Mouse (Mus musculus): Measurements from ENCODE around the gene Zfyve28.

Zfyve28 gene

DNA sequence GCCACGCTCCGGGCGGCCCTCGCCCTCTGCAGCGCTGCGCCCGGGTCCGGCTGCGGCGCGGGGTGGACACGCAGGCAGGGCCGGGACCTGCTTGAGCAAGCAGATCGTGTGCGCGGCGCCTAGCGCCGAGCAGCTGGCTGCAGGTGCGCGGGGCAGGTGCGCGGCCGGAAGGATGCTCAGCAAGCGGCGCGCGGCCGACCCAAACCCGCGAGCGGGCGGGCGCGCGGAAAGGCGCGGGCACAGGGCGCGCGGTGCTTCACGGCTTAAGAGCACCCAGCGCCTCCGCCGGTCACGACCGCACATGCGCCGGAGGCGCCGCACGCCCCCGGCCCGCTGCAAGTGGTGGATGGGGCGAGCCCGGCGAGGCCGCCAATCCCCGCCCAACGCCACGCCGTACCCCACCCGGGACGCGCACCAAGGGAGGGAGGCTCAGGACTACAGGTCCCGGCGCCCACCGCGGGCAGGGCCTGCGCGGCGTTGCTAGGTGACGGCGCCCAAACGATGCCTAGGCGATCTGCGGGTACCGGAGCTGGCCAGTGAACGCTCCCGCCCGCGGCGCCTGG is at the start of gene Zfyve28, which contains the start of gene Cfap99:
Gene Zfyve28, minus strand, starts transcription at position 296 of the 563 bp plus-strand sequence.
Gene Cfap99, plus strand, starts transcription at position 447 of the 563 bp plus-strand sequence.
- DNase-seq (ENCODE audit: low spot score): peak; percentile 84

DNA sequence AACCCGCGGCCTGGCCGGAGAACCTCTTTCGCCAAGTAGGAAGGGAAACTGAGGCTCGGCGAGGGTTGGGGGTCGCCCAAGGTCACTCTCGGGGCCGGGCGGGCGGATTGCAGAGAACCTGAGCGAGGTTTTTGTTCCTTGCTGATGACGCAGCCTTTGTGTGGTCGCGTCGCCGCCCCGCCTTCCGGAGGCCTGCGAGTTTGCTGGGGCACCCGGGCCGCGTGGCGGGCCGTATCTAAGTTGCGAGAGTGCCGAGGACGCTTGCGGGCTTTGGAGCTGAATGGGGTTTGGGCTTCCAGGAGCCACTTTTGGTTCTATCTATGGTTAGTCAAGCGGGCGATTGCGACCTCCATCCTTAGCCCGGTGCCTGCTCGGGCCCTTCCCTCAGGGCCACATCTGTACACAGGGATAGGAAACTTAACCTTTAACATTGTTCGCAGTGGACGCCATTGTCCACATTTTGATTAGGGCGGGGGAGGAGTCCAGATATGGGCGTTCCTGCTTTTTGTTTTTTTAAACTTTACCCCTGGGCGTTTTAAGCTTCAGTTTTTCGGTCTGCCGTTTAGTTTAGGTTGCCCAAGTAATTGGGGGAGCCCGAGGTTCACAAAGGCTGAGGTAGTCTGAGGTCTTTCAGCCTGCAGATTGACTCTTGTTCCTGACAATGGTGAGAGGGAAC is 48.7 kb upstream of the Zfyve28 start:
- DNase-seq (ENCODE audit: low spot score): peak; percentile 76

DNA sequence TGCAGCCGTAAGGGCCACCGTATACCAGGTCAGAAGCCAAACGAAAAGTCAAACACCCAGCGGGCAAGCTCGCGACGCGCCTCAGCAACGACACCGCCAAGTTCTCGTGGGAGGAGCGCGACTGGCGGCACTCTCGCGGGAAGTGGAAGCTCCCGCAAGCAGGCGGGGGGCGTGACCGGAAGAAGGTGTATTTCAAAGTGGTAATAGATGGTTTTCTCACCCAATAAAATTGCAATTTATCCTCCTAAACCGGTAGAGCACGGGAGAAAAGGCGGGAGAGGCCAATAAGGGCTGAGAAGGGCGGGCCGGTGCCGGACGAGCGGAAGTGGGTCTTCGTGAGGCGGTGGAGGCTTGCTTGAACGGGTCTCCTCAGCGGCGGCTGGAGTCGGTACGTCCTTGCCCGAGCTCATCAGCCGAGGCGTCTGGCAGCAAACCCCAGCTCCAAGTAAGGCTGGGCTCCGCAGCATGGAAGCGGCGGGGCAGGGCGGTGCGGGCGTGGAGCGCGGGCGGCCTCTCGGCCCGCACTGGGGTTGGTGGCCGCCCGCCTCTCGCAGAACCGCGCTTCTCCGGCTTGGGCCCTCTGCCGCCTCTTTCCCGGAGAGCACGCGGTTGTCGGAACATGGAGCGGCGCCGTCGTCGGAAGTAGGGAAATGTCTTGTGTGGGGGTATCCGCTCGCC is 48.0 kb upstream of the Zfyve28 start, which contains the start of gene Rnf4:
Gene Rnf4, plus strand, starts transcription at position 193 of the 678 bp plus-strand sequence.
- peak; percentile 99 for DNase-seq (ENCODE audit: low spot score)

DNA sequence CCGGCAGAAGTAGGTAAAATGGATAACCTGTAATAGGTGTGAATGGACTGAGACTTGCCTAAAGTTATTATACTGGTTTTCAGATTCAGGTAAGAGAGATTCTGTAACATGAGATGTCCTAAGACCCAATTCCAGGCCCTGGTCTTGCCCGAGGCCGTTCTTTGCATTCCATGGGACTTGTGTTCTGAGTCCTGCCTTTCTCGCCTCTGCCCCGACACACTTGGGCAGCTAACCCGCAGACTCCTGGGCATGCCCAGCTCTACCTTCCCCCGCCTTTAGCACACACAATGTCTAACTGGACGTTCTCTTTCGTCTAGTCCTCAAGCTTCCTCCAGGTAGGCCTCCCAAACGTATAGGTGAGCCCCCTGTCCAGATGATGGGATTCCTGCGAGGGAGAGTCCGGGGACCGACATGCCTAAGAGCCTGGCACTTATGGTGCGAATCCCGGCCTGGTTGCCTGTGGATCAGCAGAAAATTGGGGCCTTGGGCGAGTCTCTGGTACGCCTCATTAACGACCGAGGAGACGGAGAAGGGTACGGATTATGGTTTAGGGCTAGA is 47.4 kb upstream of the Zfyve28 start:
- no peak for DNase-seq (ENCODE audit: low spot score)

DNA sequence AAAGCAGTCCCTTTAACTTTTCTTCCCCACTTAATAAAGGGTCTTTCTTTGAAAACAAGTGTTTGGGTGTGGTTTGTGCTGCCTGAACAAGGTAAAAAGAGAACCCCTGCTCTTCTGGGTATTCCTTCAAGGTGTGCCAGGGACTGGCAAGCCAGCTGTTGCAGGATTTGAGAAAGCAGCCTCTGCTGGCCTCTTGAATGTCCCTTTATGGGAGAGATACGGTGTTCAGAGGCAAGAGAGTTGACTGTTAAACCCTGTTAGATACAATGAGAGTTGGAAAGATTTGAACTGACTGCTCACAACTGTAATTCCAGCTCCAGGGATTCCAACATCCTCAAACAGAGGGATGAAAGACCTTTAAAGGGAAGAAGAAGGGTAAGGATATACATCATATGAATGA is 45.8 kb upstream of the Zfyve28 start:
- DNase-seq (ENCODE audit: low spot score): no peak

DNA sequence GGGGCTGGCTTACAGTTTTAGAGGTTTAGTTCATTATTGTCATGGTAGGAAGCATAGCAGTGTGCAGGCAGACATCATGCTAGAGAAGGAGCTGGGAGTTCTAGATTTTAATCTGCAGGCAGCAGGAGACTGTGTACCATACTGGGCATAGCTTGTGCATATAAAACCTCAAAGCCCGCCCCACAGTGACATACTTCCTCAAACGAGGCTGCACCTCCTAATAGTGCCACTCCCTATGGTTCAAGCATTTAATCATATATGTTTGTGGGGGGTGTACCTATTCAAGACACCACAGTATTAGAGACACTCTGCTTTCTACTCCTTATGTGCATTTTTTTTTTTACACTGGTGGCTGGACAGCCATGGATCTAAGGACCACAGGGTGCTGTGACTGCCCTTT is 41.9 kb upstream of the Zfyve28 start:
- no peak for DNase-seq (ENCODE audit: low spot score)

DNA sequence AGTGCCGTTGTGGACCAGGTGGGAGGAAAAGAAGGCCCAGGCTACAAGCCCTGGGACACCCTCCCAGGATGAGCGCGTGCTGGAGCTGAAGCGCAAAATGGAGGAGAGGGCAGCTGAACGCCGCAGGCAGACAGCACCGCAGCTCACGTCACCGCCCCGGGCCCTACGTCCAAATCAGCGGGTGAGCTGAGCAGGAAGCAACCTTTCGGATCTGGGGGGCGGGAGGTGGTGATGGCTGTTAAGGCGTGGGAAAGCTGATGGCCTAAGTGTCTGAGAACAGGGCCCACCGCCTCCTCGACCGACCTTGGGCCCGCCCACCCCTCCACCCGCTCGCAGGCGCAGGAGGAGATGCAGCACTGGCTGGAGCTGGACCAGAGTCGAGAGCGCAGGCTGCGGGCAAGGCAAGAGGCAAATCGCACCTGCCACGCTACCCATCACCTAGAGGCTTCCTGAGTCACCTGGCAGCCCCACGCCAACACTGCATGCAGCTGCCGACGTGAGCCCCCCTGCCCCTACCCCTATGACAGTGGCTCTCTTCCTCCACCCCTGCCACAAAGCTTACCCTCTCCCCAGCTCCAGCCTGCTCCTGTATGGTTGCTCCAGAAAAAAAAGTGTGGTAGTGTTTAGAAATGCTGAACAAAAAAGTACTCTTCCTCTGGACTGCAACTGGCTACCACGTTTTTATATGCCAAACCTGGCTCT is 38.8 kb upstream of the Zfyve28 start:
- DNase-seq (ENCODE audit: low spot score): peak; percentile 68

DNA sequence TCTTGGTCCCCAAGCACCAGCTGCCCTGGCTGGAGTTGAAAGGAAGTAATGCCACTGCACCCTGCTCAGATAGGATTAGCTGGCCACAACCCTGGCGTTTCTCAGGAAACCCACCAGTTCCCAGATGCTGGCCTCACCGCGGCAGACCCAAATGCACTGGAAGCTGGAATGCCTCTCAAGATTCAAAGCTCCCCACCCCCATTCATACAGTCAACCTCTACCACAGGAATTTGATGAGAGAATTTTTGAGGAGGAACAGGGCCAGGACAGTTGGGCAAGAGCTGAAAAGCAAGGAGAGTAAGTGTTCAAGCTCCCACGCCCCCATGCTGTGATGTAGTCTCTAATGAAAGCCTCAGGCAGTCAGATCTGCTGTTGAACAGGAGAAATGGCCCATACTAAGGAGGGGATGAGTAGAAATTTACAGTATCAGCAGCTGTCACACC is 38.0 kb upstream of the Zfyve28 start:
- DNase-seq (ENCODE audit: low spot score): no peak

DNA sequence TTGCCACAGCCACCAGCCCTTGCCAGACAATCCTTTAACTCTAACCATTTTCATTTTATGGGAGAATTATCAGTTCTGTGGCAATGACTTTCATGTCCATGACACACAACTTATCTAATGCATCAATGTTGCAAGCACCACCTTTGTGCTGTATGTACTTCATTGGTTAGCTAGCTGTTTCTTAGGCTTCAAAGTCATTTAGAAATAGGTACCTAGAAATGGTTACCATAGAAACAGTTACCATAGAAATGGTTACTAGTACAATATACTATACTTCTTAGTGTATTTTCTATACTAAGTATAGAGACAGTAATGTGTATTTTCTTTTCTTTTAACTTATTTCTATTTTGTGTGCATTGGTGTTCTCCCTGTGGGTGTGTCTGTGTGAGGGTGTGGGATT is 37.0 kb upstream of the Zfyve28 start:
- no peak for DNase-seq (ENCODE audit: low spot score)

DNA sequence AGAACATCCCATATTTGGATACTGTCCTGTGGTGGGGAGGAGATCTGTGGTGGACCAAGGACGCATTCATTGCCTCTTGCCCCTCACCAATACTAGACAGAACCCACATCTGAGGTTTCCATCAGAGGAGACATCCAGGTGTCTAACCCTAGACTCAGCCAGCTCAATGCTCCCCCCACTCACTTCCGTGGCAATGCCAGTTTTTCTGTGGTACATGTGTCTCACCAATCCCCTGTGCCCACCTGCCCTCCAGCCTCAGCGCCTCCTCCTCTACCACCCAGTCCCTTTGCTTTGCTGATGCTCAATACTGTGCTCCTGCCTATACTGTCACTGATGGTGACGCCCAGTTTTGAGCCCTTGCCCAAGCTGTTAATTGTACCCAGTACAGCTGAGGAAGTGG is 33.0 kb upstream of the Zfyve28 start:
- no peak for DNase-seq (ENCODE audit: low spot score)

DNA sequence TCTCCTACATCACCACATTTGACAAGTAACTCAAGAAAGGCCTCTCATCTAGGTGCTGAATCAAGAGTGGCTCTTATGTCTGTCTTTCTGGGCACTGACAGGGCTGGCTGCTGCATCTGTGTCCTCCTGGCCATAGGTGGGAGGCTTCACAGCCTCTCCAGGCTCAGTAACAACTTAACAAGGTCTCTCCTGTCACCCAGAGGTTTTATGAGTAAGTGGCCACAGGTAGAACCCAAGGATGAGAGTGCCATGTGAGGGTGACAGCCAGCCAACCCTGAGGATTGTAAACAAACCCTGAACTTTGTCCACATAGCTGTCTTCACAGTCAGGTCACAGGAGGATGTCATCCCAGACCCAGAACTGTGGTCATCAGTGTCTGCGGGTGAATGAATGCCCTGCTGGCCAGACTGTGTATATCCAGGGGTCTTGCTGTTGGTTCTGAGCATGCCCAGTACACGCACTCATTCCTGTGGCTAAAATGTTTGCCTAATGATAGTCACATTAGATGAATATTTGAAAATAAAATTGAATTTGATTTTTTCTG is 31.3 kb upstream of the Zfyve28 start:
- DNase-seq (ENCODE audit: low spot score): no peak

DNA sequence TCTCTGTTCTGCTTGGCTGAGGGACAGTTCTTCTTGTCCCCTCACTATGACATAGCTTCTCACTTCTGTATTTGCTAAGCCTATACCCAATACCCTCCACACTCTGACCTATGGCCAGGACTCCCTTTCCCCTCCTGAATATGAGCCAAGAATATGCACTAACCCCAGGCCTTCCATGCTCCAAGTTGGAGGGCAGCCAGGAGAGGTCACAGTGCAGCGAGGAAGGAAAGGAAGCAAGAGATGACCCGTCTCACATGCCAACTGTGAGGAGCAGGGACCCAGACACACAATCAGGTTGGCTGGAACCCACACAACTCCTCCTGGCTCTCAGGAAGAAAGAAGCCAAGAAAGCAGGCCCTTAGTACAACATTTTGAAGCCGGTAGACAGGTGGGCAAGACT is 20.8 kb upstream of the Zfyve28 start:
- no peak for DNase-seq (ENCODE audit: low spot score)

DNA sequence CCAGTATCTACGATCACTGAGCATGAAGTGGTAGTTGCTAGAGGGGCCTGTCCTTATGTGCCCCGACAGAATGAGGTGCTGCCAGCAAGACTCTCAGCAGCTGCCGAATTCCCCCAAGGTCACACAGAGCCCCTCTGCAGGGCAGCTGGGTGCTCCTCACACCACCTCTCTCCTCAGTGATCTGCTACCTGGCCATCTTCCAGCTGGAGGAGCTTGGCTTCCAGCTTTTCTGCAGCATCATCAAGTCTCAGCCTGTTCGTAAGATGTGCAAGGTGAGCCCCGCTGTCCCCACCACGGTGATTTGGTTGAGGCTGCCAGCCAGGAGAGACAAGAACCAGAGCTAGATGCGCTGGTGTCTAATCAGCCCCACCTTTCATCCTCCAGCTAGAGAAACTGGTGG is 14.1 kb upstream of the Zfyve28 start:
- peak; percentile 50 for DNase-seq (ENCODE audit: low spot score)

DNA sequence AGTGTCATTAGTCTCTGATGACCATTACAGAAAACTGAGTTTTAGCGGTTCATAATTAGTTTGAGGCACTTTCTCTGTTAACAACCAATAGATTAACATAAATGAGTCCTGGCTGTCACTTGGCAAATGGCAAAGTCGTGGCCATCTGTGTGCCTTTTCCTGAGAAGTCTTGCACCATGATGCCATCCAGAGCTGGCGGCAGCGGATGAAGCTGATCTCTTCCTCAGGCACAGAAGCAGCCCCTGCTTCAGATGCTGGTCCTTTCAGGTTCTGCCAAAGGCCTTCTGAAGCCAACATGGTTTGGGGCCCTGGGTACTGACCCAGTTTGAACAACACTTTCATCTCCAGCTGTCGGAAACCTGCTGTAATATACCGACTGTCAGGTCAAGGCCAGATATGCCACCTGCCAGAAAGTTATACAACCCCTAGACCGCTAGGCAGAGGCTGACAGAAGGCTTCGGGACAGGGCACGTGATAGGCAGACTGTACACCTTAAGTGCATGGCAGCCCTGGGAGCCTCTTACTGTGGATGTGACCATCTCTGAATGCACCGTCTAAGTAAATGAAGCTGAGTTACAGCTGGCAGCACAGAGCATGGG is 10.8 kb upstream of the Zfyve28 start:
- no peak for DNase-seq (ENCODE audit: low spot score)

DNA sequence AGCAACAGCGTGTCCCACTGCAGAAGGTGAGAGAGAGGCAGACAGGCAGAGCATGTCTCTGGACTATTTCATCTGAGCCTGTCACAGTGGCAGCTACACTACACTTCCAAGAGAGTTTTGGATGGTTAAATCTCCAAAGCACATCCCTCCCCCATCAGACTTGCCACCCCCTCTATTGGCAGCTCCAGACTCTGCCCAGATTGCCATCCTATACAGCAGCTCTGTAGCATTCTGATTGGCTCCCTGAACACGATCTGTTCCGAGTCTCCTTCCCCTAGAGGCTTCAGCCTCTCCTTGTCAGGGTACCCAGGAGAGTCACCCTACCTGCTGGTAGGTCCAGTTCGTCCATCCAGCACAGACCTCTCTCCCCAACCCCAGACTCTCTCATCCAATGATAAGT is 9.8 kb upstream of the Zfyve28 start:
- no peak for DNase-seq (ENCODE audit: low spot score)

DNA sequence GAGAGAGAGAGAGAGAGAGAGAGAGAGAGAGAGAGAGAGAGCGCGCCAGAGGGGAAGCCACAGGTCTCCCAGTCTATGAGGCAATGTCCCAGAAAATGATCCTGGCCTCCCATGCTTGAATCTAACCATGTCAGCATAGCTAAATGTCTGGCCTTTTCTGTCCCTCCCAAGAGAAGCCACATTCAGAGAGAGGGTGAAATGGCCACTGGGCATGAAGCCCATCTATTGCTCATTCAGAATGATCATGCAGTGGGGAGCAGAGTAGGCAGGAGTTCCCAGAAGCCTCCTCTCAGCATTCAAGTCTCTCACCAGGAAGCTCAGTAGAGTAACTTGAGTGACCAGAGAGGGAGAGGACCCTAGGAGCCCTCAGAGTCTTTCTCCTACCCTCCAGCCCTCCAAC is 6.9 kb upstream of the Zfyve28 start:
- DNase-seq (ENCODE audit: low spot score): no peak

DNA sequence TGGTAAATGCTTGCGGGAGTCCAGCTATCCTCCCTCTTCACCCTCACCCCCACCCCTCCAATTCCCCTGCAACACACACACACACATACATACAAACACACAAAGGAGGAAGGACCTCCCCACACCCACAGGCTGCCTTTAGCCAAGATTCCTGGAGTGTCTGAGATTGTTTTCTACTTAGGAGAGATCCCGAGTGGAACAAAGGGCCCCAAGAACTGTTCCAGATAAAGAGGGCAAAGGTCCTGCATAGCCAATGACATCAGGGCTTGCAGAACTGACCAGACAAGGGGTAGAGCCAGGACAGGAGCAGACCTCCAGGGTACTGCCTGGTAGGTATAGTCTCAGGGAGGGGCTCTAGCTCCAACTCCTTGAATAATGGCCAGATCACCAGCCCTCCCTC is 6.4 kb upstream of the Zfyve28 start:
- no peak for DNase-seq (ENCODE audit: low spot score)

DNA sequence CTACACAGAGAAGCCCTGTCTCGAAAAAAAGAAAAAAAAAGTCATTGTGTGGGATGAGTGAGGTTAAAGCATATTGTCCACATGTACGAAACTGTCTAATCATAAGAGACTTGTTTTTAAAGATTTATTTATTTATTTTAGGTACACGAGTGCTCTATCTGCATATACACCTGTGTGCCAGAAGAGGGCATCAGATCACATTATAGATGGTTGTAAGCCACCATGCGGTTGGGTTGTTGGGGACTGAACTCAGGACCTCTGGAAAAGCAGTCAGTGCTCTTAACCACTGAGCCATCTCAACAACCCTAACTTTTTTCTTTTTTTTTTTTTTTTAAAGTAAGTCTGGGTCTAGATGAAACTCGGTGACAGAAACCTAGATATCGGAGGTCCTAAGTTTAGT is 5.1 kb upstream of the Zfyve28 start:
- no peak for DNase-seq (ENCODE audit: low spot score)

DNA sequence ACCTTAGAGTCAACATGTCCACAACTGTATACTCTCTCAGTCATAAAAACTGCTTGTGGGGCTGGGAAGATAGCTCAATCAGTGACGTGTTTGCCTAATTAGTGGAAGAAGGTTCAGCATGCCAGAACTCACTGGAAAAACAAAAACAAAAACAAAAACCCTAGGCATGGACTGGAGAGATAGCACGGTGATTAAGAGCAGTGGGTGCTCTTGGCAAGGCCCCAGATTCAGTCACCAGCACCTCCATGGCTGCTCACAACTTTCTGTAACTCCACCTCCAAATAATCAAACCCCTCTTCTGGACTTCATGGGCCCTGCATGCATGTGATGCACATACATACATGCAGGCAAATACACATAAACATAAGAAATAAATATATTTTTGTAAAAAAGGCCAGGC is 1.0 kb upstream of the Zfyve28 start:
- no peak for DNase-seq (ENCODE audit: low spot score)

DNA sequence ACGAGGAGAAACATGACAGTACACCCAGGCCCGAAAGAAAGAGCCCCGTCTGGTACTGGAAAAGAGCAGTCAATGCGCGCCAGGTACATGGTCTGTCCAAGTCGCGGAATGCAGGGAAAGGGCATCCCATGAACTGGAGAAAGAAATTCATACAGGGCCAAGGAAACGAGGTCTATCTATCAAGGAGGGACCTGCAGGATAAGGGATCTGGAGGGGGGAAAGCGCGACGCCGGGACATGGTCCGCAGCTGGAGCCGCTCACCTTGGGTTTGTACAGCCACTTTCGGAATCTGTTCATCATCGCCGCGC is 457 bp downstream of the Zfyve28 start:
- DNase-seq (ENCODE audit: low spot score): no peak

DNA sequence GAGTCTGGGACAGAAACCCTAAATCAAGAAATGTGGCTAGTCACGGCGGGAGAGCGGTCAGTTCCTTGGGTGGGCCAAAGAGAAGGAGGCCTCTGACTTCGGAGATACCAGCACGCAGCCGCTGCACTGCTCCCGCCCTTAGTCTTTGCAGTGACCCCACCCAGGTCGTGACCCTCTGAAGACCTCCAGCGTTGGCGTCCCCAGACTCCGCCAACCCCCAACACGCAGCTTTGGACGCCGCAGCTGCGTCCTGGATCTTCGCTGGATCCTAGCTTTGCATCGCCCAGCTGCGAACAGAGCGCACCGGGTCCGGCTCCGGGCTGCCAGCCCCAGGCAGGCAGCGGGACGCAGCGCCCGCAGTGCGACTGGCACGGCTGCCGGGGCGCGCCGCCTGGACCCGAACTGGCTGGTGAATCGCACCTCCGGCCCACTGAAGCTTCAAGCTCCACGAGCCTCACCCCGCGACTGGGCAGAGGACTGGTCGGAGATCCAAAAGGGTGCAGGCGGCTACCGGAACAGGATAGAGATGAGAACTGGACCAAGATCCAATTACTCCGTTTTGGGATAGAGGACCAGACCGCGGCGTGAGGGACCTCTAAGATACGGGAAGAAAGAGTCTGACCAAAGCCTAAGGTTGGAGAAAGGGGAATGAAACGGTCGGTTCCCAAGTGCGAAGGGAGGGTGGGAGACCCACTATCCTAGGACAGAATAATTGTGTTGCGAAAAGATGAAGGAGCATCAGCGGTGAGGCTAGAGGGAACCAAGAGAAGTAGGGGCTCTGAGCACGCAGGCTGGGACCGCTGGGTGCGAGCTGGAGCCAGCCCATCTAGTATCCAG is 1.0 kb downstream of the Zfyve28 start:
- peak; percentile 53 for DNase-seq (ENCODE audit: low spot score)

All from testis, postnatal 10 days (tissue).